Mouse (Mus musculus): ENCODE results near the gene Epb41l1. TPM values are rescaled to one million over a fixed set of nuclear protein-coding genes. Genes with fewer than 3 reads are reported as not detected.

Gene Epb41l1
- total RNA-seq, 1 experiment: 20.5 TPM

GRCm38 (mm10) chr2:156447413-156448295, 26.9 kb downstream of the Epb41l1 start:
- peaks cover 16 to 45% of the 10 kb centered on the region in 2 experiments for H3K4me1 ChIP-seq (ENCODE audit: control insufficient read depth in 2 of 2, insufficient read depth in 2 of 2, low read length in 2 of 2, poor library complexity in 1 of 2)
- H3K9me3 ChIP-seq (ENCODE audit: control insufficient read depth, insufficient read depth, low read depth, low read length): no peaks in the 10 kb centered on the region
- DNase-seq (ENCODE audit: low read depth, low spot score): no peak
- in situ Hi-C loops (cut with MboI; ENCODE audit: low sequenced_read_pairs in 2 of 2, unreplicated experiment in 2 of 2): no loop called here
- peak overlapping the region; percentile 27 to 31; a peak in 3 of 4 replicates for H3K4me3 ChIP-seq (ENCODE audit: insufficient read depth in 1 of 2, low read depth in 1 of 2, low read length in 2 of 2, poor library complexity in 1 of 2, severe bottlenecking in 1 of 2)
- peaks cover 5% of the 10 kb centered on the region; the same call in 1 of the 2 replicates for H3K36me3 ChIP-seq (ENCODE audit: control insufficient read depth, insufficient read depth, low read length, poor library complexity, severe bottlenecking)
- TF ChIP-seq CHD2 (IDR thresholded peaks at IDR 0.05; ENCODE audit: low read depth, low read length): peak; percentile 44; the same call in 1 of the 2 replicates
- TF ChIP-seq ZC3H11A (IDR thresholded peaks at IDR 0.05; ENCODE audit: borderline replicate concordance, low read depth, low read length): no peak
- peak; percentile 94 for TF ChIP-seq ZNF384 (IDR thresholded peaks at IDR 0.05; ENCODE audit: low read depth, low read length)
- no peak for TF ChIP-seq MAFK (IDR thresholded peaks at IDR 0.05; ENCODE audit: insufficient read depth, low read depth, low read length)
- TF ChIP-seq HCFC1 (IDR thresholded peaks at IDR 0.05; ENCODE audit: borderline replicate concordance, insufficient read depth, low read length): peak; percentile 67; the same call in 1 of the 2 replicates
- peak overlapping the region; percentile 92 for H3K27ac ChIP-seq (ENCODE audit: insufficient read depth, low read depth, low read length, poor library complexity, severe bottlenecking)
- peak overlapping the region; percentile 52; the same call in 1 of the 2 replicates for H3K9ac ChIP-seq (ENCODE audit: insufficient read depth, low read depth, low read length, poor library complexity, severe bottlenecking)

GRCm38 (mm10) chr2:156451225-156452148, 30.8 kb downstream of the Epb41l1 start:
- in situ Hi-C loops (cut with MboI; ENCODE audit: low sequenced_read_pairs in 2 of 2, unreplicated experiment in 2 of 2): no loop called here
- H3K4me3 ChIP-seq (ENCODE audit: insufficient read depth in 1 of 2, low read depth in 1 of 2, low read length in 2 of 2, poor library complexity in 1 of 2, severe bottlenecking in 1 of 2): peak overlapping the region in 1 of 2 experiments; percentile 2; a peak in 1 of 4 replicates
- H3K9me3 ChIP-seq (ENCODE audit: control insufficient read depth, insufficient read depth, low read depth, low read length): no peaks in the 10 kb centered on the region
- H3K9ac ChIP-seq (ENCODE audit: insufficient read depth, low read depth, low read length, poor library complexity, severe bottlenecking): peak overlapping the region; percentile 37; the same call in 1 of the 2 replicates
- H3K4me1 ChIP-seq (ENCODE audit: control insufficient read depth in 2 of 2, insufficient read depth in 2 of 2, low read length in 2 of 2, poor library complexity in 1 of 2): peaks cover 7 to 32% of the 10 kb centered on the region in 2 experiments
- peaks cover 6% of the 10 kb centered on the region; the same call in 1 of the 2 replicates for H3K36me3 ChIP-seq (ENCODE audit: control insufficient read depth, insufficient read depth, low read length, poor library complexity, severe bottlenecking)
- DNase-seq (ENCODE audit: low read depth, low spot score): no peak
- TF ChIP-seq HCFC1 (IDR thresholded peaks at IDR 0.05; ENCODE audit: borderline replicate concordance, insufficient read depth, low read length) (no peak), MAFK (IDR thresholded peaks at IDR 0.05; ENCODE audit: insufficient read depth, low read depth, low read length) (no peak)
- H3K27ac ChIP-seq (ENCODE audit: insufficient read depth, low read depth, low read length, poor library complexity, severe bottlenecking): peak overlapping the region; percentile 71

GRCm38 (mm10) chr2:156452149-156452536, 31.4 kb downstream of the Epb41l1 start:
- H3K9ac ChIP-seq (ENCODE audit: insufficient read depth, low read depth, low read length, poor library complexity, severe bottlenecking): no peak overlapping the region
- in situ Hi-C loops (cut with MboI; ENCODE audit: low sequenced_read_pairs in 2 of 2, unreplicated experiment in 2 of 2): no loop called here
- H3K4me1 ChIP-seq (ENCODE audit: control insufficient read depth in 2 of 2, insufficient read depth in 2 of 2, low read length in 2 of 2, poor library complexity in 1 of 2): peaks cover 2 to 29% of the 10 kb centered on the region in 2 experiments; a peak in 3 of 4 replicates
- no peaks in the 10 kb centered on the region for H3K9me3 ChIP-seq (ENCODE audit: control insufficient read depth, insufficient read depth, low read depth, low read length)
- DNase-seq (ENCODE audit: low read depth, low spot score): no peak
- peak overlapping the region; percentile 71 for H3K27ac ChIP-seq (ENCODE audit: insufficient read depth, low read depth, low read length, poor library complexity, severe bottlenecking)
- peaks cover 6% of the 10 kb centered on the region; the same call in 1 of the 2 replicates for H3K36me3 ChIP-seq (ENCODE audit: control insufficient read depth, insufficient read depth, low read length, poor library complexity, severe bottlenecking)
- TF ChIP-seq CHD2 (IDR thresholded peaks at IDR 0.05; ENCODE audit: low read depth, low read length) (no peak), ZC3H11A (IDR thresholded peaks at IDR 0.05; ENCODE audit: borderline replicate concordance, low read depth, low read length) (no peak), HCFC1 (IDR thresholded peaks at IDR 0.05; ENCODE audit: borderline replicate concordance, insufficient read depth, low read length) (no peak)
- H3K4me3 ChIP-seq (ENCODE audit: insufficient read depth in 1 of 2, low read depth in 1 of 2, low read length in 2 of 2, poor library complexity in 1 of 2, severe bottlenecking in 1 of 2): no peak overlapping the region

- no peak for DNase-seq (ENCODE audit: low read depth, low spot score)
- H3K9ac ChIP-seq (ENCODE audit: insufficient read depth, low read depth, low read length, poor library complexity, severe bottlenecking): no peak overlapping the region
- H3K9me3 ChIP-seq (ENCODE audit: control insufficient read depth, insufficient read depth, low read depth, low read length): no peaks in the 10 kb centered on the region
- H3K27ac ChIP-seq (ENCODE audit: insufficient read depth, low read depth, low read length, poor library complexity, severe bottlenecking): no peak overlapping the region
- peaks cover 2 to 25% of the 10 kb centered on the region in 2 experiments; a peak in 3 of 4 replicates for H3K4me1 ChIP-seq (ENCODE audit: control insufficient read depth in 2 of 2, insufficient read depth in 2 of 2, low read length in 2 of 2, poor library complexity in 1 of 2)
- no peak overlapping the region for H3K4me3 ChIP-seq (ENCODE audit: insufficient read depth in 1 of 2, low read depth in 1 of 2, low read length in 2 of 2, poor library complexity in 1 of 2, severe bottlenecking in 1 of 2)
- TF ChIP-seq MAFK (IDR thresholded peaks at IDR 0.05; ENCODE audit: insufficient read depth, low read depth, low read length) (no peak), ZNF384 (IDR thresholded peaks at IDR 0.05; ENCODE audit: low read depth, low read length) (no peak)
- H3K36me3 ChIP-seq (ENCODE audit: control insufficient read depth, insufficient read depth, low read length, poor library complexity, severe bottlenecking): peaks cover 6% of the 10 kb centered on the region; the same call in 1 of the 2 replicates
- in situ Hi-C loops (cut with MboI; ENCODE audit: low sequenced_read_pairs in 2 of 2, unreplicated experiment in 2 of 2): no loop called here
Observed at GRCm38 (mm10) chr2:156453822-156454221, 33.1 kb downstream of the Epb41l1 start.
